Mouse (Mus musculus): Measurements from ENCODE around the gene Mcm10. TPM values are rescaled to one million over a fixed set of nuclear protein-coding genes. Genes with fewer than 3 reads are reported as not detected.
A peak's percentile ranks its signal among the peaks of the same experiment; 100 is the strongest.

The Mcm10 gene
- total and polyA plus RNA-seq, 2 experiments: 21.8 to 36.0 TPM

GRCm38 (mm10) chr2:5041854-5042253 is 29.3 kb upstream of the Mcm10 start:
- no peak overlapping the region for H3K27ac ChIP-seq (replicated peaks; ENCODE audit: insufficient read depth, low read depth, low read length)
- H3K4me3 ChIP-seq (ENCODE audit: insufficient read depth, low read depth, low read length): no peak overlapping the region
- no peak for TF ChIP-seq CTCF (IDR thresholded peaks at IDR 0.05; ENCODE audit: low read depth, low read length)
- no peak for TF ChIP-seq POLR2A (IDR thresholded peaks at IDR 0.05; ENCODE audit: extremely low read depth, insufficient read depth, low read length)
- no peak overlapping the region for H3K9ac ChIP-seq (ENCODE audit: low read depth, low read length)
- 87% methylated on average over 5 of the region's 5 CpGs for WGBS
- DNase-seq (ENCODE audit: extremely low read depth, low read depth, low spot score): no peak
- no peaks in the 10 kb centered on the region for H3K27me3 ChIP-seq (ENCODE audit: control insufficient read depth, insufficient read depth, low read length)
- H3K4me1 ChIP-seq (ENCODE audit: control insufficient read depth, insufficient read depth, low read length): peaks cover 10% of the 10 kb centered on the region
- H3K79me2 ChIP-seq (ENCODE audit: control insufficient read depth, insufficient read depth, low read length): no peaks in the 10 kb centered on the region
- peaks cover 70% of the 10 kb centered on the region for H3K36me3 ChIP-seq (ENCODE audit: control insufficient read depth, insufficient read depth, low read length)

DNA sequence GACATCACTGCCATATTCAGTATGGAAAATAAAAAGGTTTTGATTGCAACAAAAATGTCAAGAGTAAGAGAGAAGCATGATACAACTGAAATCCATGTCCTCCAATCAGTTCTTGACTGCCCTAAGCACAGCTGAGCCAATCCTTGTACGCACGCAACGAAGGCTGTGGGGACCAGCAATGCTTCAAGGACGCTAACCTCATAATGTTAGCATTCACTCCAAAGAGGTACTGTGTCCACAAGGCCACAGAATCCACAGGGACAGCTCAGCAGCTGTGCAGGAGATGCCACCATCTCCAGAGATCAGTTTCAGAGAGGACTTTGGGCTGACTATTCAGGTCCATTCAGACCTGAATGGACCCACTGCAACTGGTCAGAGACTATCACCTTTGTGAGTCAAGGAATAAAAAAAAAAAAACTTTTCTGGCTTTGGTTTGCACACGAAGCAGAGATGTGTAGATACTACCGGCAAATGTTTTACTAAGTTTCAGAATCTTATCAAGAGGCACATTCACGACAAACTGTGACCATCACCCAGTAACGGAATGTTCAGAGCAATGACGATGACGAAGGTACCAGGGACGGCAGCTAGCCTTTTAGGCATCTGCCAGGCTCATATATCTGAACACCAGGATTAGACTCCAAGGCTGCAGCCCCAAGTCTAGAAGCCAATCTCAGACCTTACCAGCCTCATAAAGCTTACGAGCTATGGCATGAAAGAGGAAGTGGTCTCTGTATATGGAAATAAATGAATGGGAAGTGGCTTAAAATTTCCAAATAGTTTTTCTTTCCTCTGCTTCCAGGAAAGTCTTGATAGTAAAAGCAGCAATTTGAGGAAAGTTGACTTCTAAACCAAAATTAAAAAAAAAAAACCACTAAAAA is 27.9 kb upstream of the Mcm10 start:
- no peak for DNase-seq (ENCODE audit: extremely low read depth, low read depth, low spot score)
- Histone ChIP-seq H3K4me1 (ENCODE audit: control insufficient read depth, insufficient read depth, low read length) (peaks cover 17% of the 10 kb centered on the region), H3K36me3 (ENCODE audit: control insufficient read depth, insufficient read depth, low read length) (peaks cover 63% of the 10 kb centered on the region), H3K4me3 (ENCODE audit: insufficient read depth, low read depth, low read length) (no peak overlapping the region), H3K27ac (replicated peaks; ENCODE audit: insufficient read depth, low read depth, low read length) (no peak overlapping the region), H3K27me3 (ENCODE audit: control insufficient read depth, insufficient read depth, low read length) (no peaks in the 10 kb centered on the region), H3K9ac (ENCODE audit: low read depth, low read length) (no peak overlapping the region), H3K79me2 (ENCODE audit: control insufficient read depth, insufficient read depth, low read length) (no peaks in the 10 kb centered on the region)
- 94% methylated on average over 12 of the region's 12 CpGs for WGBS
- TF ChIP-seq POLR2A (IDR thresholded peaks at IDR 0.05; ENCODE audit: extremely low read depth, insufficient read depth, low read length) (no peak), CTCF (IDR thresholded peaks at IDR 0.05; ENCODE audit: low read depth, low read length) (no peak)

GRCm38 (mm10) chr2:5039350-5040170 is 27.0 kb upstream of the Mcm10 start:
- no peak overlapping the region for H3K27ac ChIP-seq (replicated peaks; ENCODE audit: insufficient read depth, low read depth, low read length)
- no peaks in the 10 kb centered on the region for H3K27me3 ChIP-seq (ENCODE audit: control insufficient read depth, insufficient read depth, low read length)
- no peak for DNase-seq (ENCODE audit: extremely low read depth, low read depth, low spot score)
- WGBS: 75% methylated on average over 13 of the region's 13 CpGs
- no peak overlapping the region for H3K4me3 ChIP-seq (ENCODE audit: insufficient read depth, low read depth, low read length)
- no peak overlapping the region for H3K9ac ChIP-seq (ENCODE audit: low read depth, low read length)
- no peaks in the 10 kb centered on the region; the same call in 1 of the 2 replicates for H3K79me2 ChIP-seq (ENCODE audit: control insufficient read depth, insufficient read depth, low read length)
- H3K36me3 ChIP-seq (ENCODE audit: control insufficient read depth, insufficient read depth, low read length): peaks cover 58% of the 10 kb centered on the region
- H3K4me1 ChIP-seq (ENCODE audit: control insufficient read depth, insufficient read depth, low read length): peaks cover 22% of the 10 kb centered on the region
- TF ChIP-seq POLR2A (IDR thresholded peaks at IDR 0.05; ENCODE audit: extremely low read depth, insufficient read depth, low read length) (no peak), CTCF (IDR thresholded peaks at IDR 0.05; ENCODE audit: low read depth, low read length) (no peak)

DNA sequence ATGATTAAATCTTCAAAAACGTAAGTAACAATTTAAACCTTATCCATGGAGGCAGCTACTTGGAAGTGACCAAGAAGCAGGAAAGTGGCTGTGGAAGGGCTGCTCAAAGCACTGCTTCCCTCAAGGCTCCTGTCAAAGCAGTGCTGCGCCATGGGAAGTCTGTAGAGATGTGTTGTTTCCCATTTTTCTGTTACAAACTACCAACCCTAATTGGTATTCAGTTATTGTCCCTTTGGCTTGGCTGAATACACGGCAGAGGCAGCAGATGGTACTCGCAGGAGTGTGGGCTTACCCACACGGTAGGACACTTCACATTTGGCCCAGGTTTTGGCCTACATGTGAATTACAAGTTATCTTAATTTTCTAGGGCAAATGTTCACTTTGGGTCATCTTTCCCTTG is 25.7 kb upstream of the Mcm10 start:
- Histone ChIP-seq H3K27me3 (ENCODE audit: control insufficient read depth, insufficient read depth, low read length) (no peaks in the 10 kb centered on the region), H3K79me2 (ENCODE audit: control insufficient read depth, insufficient read depth, low read length) (no peaks in the 10 kb centered on the region; the same call in 1 of the 2 replicates), H3K27ac (replicated peaks; ENCODE audit: insufficient read depth, low read depth, low read length) (peak overlapping the region; percentile 62), H3K4me1 (ENCODE audit: control insufficient read depth, insufficient read depth, low read length) (peaks cover 19% of the 10 kb centered on the region), H3K4me3 (ENCODE audit: insufficient read depth, low read depth, low read length) (no peak overlapping the region), H3K9ac (ENCODE audit: low read depth, low read length) (no peak overlapping the region), H3K36me3 (ENCODE audit: control insufficient read depth, insufficient read depth, low read length) (peaks cover 59% of the 10 kb centered on the region)
- no peak for DNase-seq (ENCODE audit: extremely low read depth, low read depth, low spot score)
- TF ChIP-seq CTCF (IDR thresholded peaks at IDR 0.05; ENCODE audit: low read depth, low read length) (no peak), POLR2A (IDR thresholded peaks at IDR 0.05; ENCODE audit: extremely low read depth, insufficient read depth, low read length) (no peak)
- 75% methylated on average over 5 of the region's 5 CpGs for WGBS

GRCm38 (mm10) chr2:5037390-5037789 is 24.8 kb upstream of the Mcm10 start:
- H3K36me3 ChIP-seq (ENCODE audit: control insufficient read depth, insufficient read depth, low read length): peaks cover 66% of the 10 kb centered on the region
- no peak overlapping the region; the same call in 1 of the 2 replicates for H3K27ac ChIP-seq (replicated peaks; ENCODE audit: insufficient read depth, low read depth, low read length)
- H3K79me2 ChIP-seq (ENCODE audit: control insufficient read depth, insufficient read depth, low read length): no peaks in the 10 kb centered on the region; the same call in 1 of the 2 replicates
- no peak for TF ChIP-seq CTCF (IDR thresholded peaks at IDR 0.05; ENCODE audit: low read depth, low read length)
- H3K9ac ChIP-seq (ENCODE audit: low read depth, low read length): no peak overlapping the region
- WGBS: 91% methylated on average over 3 of the region's 3 CpGs
- no peak overlapping the region for H3K4me3 ChIP-seq (ENCODE audit: insufficient read depth, low read depth, low read length)
- DNase-seq (ENCODE audit: extremely low read depth, low read depth, low spot score): no peak
- H3K4me1 ChIP-seq (ENCODE audit: control insufficient read depth, insufficient read depth, low read length): peaks cover 19% of the 10 kb centered on the region
- H3K27me3 ChIP-seq (ENCODE audit: control insufficient read depth, insufficient read depth, low read length): no peaks in the 10 kb centered on the region
